11 mouse cellular contexts compared by ENCODE assay signal in genomic region chr16:40075556-40075955, GRCm38 (mm10).
DNase-seq lines count a peak whose midpoint lies in the region.
"Had no signal": no experiment of that assay in that cellular context is flagged by ENCODE, and none has a peak within 500 bp of the region (broad histone marks: within the 10 kb centered on the region; RNA-seq: fewer than 3 reads in every experiment).

No protein-coding gene starts in this region.

- DNase-seq in adrenal gland, postnatal 14 days = peak; percentile 61
- no peak for DNase-seq in adrenal gland, adult 2 months
- peak; percentile 0 for DNase-seq in heart, adult 8-10 months (ENCODE audit: low spot score)
- no peak for DNase-seq in heart, adult 9 months (ENCODE audit: low spot score in 2 of 2)
- peak; percentile 16 for DNase-seq in kidney, postnatal 14 days
- DNase-seq in kidney, adult 18-20 months = no peak
- peak; percentile 3 to 47 for DNase-seq in adrenal gland, postnatal 36 days
- DNase-seq: cerebellum, adult 11 months; cerebellum, postnatal 14 days; kidney, adult 2 months; thymus, postnatal 25 days had no signal

Comparison
In these comparisons a context has a peak if more than half of its experiments do, and no peak if none do; other contexts are left out.
1. DNase-seq: peak in adrenal gland, postnatal 14 days (single experiment), heart, adult 8-10 months (single experiment), kidney, postnatal 14 days (single experiment) and adrenal gland, postnatal 36 days (2 of 2); none in adrenal gland, adult 2 months (single experiment), heart, adult 9 months (0 of 2) and kidney, adult 18-20 months (single experiment).